In the genomic region with DNA sequence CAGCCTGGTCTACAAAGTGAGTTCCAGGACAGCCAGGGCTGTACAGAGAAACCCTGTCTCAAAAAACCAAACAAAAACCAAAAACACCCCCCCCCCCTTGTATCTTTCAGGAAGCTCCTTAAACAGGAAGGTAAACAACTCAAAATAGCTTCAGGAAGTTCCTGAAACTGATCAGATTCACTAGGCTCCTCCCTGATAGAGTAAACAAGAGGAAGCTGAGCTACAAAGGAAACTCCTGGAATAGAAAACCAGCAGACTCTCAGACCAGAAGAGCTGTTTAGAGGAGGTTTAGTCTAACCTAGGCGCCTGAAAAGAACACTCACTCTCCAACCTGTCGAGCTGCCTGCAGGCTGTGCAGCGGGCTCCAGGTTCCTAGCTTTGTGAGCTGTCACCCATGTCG, we compare ENCODE assay signal across 40 mouse cellular contexts. TPM values are rescaled to one million over a fixed set of nuclear protein-coding genes. Genes with fewer than 3 reads are reported as not detected.
"Had no signal": no experiment of that assay in that cellular context is flagged by ENCODE, and none has a peak within 500 bp of the region (broad histone marks: within the 10 kb centered on the region; RNA-seq: fewer than 3 reads in every experiment).

No protein-coding gene starts in this region.

- H3K4me2 ChIP-seq: heart, embryonic 12.5 days; hindbrain, embryonic 12.5 days; hindbrain, embryonic 14.5 days; limb, embryonic 13.5 days; limb, embryonic 15.5 days; liver, embryonic 12.5 days had no signal

- H3K9ac ChIP-seq: heart, embryonic 12.5 days; hindbrain, embryonic 12.5 days; hindbrain, embryonic 14.5 days; limb, embryonic 13.5 days; limb, embryonic 15.5 days; liver, embryonic 12.5 days; liver, embryonic 14.5 days had no signal

- H3K36me3 ChIP-seq: hindbrain, embryonic 12.5 days; liver, embryonic 12.5 days had no signal

- ATAC-seq: hindbrain, embryonic 16.5 days; intestine, embryonic 16.5 days; liver, embryonic 12.5 days had no signal

- H3K4me3 ChIP-seq: heart, embryonic 10.5 days; heart, embryonic 12.5 days; hindbrain, embryonic 10.5 days; hindbrain, embryonic 12.5 days; layer of hippocampus, adult 2 months; limb, embryonic 13.5 days; limb, embryonic 15.5 days; liver, embryonic 12.5 days had no signal

- H3K9me3 ChIP-seq: heart, embryonic 10.5 days; heart, embryonic 12.5 days; hindbrain, embryonic 10.5 days; hindbrain, embryonic 12.5 days; limb, embryonic 13.5 days; limb, embryonic 15.5 days; liver, embryonic 12.5 days had no signal

- H3K27ac ChIP-seq: heart, embryonic 10.5 days; hindbrain, embryonic 10.5 days; hindbrain, embryonic 12.5 days; hindbrain, embryonic 14.5 days; layer of hippocampus, adult 2 months; limb, embryonic 13.5 days; limb, embryonic 15.5 days; liver, embryonic 12.5 days; liver, embryonic 14.5 days had no signal

- DNase-seq: gastrocnemius, postnatal 14 days; gastrocnemius, postnatal 36 days; heart, adult 11 months; heart, postnatal 10 days; heart, postnatal 4 days; kidney, adult 11 months; kidney, adult 8-10 months; kidney, postnatal 10 days; kidney, postnatal 25 days; kidney, postnatal 4 days; left cerebral cortex, postnatal 4 days had no signal

- H3K4me1 ChIP-seq: limb, embryonic 13.5 days had no signal

- H3K27me3 ChIP-seq: heart, embryonic 12.5 days; hindbrain, embryonic 12.5 days; limb, embryonic 13.5 days; limb, embryonic 15.5 days; liver, embryonic 12.5 days had no signal

RNA-seq across cellular contexts. Expression of gene Gm11634, which starts 40.7 kb away (rescaled TPM):
- total RNA-seq: gastrocnemius, adult 18-20 months; gastrocnemius, adult 8-10 months; gastrocnemius, postnatal 14 days; gastrocnemius, postnatal 36 days; heart, adult 8-10 months; heart, postnatal 10 days; heart, postnatal 25 days; heart, postnatal 4 days; layer of hippocampus, adult 2 months; layer of hippocampus, postnatal 10 days; layer of hippocampus, postnatal 25 days; left cerebral cortex, adult 18-20 months; left cerebral cortex, adult 8-10 months; left cerebral cortex, postnatal 10 days; left cerebral cortex, postnatal 25 days; left cerebral cortex, postnatal 4 days; liver, adult 2 months had no signal
- polyA plus RNA-seq: heart, embryonic 10.5 days; heart, embryonic 12.5 days; heart, embryonic 14.5 days; heart, embryonic 16.5 days; hindbrain, embryonic 10.5 days; hindbrain, embryonic 12.5 days; hindbrain, embryonic 14.5 days; hindbrain, embryonic 16.5 days; intestine, embryonic 14.5 days; intestine, embryonic 16.5 days; kidney, embryonic 14.5 days; kidney, embryonic 16.5 days; limb, embryonic 11.5 days; limb, embryonic 13.5 days; limb, embryonic 15.5 days; liver, adult 2 months; liver, embryonic 12.5 days; liver, embryonic 14.5 days had no signal
